28 mouse cellular contexts compared by ENCODE assay signal in the genomic region with DNA sequence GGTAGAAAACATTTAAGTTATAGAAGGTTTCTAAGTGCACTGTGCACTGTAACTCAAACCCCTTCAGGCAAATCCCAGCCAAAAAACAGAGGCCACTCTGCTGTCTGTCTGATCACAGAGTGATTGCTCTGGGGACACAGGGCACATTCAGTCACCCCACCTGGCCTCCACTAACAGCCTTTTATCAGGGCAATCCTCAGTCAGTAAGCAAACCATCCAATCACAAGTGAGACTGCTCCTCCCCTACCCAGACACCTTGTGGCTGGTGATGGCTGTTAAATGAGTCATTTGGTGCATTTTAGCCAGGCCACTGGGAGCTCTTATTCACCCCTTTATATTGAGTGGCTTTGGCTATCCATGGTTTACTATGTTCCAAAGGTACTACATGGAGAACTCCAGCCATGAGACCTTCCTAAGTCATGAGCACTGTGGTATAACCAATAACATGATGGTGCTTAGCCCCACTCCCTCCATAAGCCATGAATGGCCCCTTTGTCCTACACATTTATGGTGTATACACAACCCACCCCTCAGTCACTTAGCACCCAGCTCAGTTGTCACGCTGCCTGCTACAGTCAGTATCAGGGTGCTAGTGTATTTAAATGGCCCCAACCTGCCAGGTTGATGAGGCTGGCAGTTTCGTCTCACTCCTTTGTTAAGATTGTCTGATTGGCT.
DNase-seq lines count a peak whose midpoint lies in the region; ATAC-seq and TF ChIP-seq lines count a peak whose summit lies in the region.
"Had no signal": no experiment of that assay in that cellular context is flagged by ENCODE, and none has a peak within 500 bp of the region (broad histone marks: within the 10 kb centered on the region; RNA-seq: fewer than 3 reads in every experiment).

No protein-coding gene starts in this region.

- no peak overlapping the region for H3K4me2 ChIP-seq in stomach, embryonic 14.5 days (replicated peaks; ENCODE audit: low read depth, low read length)
- H3K4me2 ChIP-seq in stomach, postnatal 0 days (replicated peaks; ENCODE audit: low read depth), result no peak overlapping the region
- no peak overlapping the region for H3K4me2 ChIP-seq in limb, embryonic 13.5 days (replicated peaks)
- H3K4me2 ChIP-seq in stomach, embryonic 16.5 days (ENCODE audit: low read depth, low read length), result no peak overlapping the region
- H3K4me2 ChIP-seq: forebrain, embryonic 12.5 days; hindbrain, embryonic 13.5 days; liver, embryonic 15.5 days; lung, embryonic 14.5 days; midbrain, embryonic 15.5 days had no signal

- no peak for TF ChIP-seq EP300 in stomach, postnatal 0 days (optimal IDR thresholded peaks at IDR 0.05)

- no peaks in the 10 kb centered on the region for H3K36me3 ChIP-seq in stomach, embryonic 14.5 days (ENCODE audit: control insufficient read depth, insufficient read depth, low read length)
- no peaks in the 10 kb centered on the region for H3K36me3 ChIP-seq in stomach, postnatal 0 days (ENCODE audit: control insufficient read depth, insufficient read depth, low read length)
- H3K36me3 ChIP-seq in limb, embryonic 13.5 days, result no peaks in the 10 kb centered on the region
- no peaks in the 10 kb centered on the region for H3K36me3 ChIP-seq in stomach, embryonic 16.5 days (ENCODE audit: control insufficient read depth, insufficient read depth, low read length)
- H3K36me3 ChIP-seq in forebrain, embryonic 10.5 days (replicated peaks), result no peaks in the 10 kb centered on the region
- H3K36me3 ChIP-seq: forebrain, embryonic 12.5 days; hindbrain, embryonic 13.5 days; liver, embryonic 15.5 days; midbrain, embryonic 10.5 days; midbrain, embryonic 15.5 days had no signal

- H3K9ac ChIP-seq in stomach, embryonic 14.5 days (replicated peaks; ENCODE audit: low read depth, low read length), result no peak overlapping the region
- no peak overlapping the region for H3K9ac ChIP-seq in stomach, postnatal 0 days (ENCODE audit: low read length)
- 0 out of 2 replicates have a peak overlapping the region, but pooled peaks have one; percentile 31 for H3K9ac ChIP-seq in limb, embryonic 13.5 days
- H3K9ac ChIP-seq in stomach, embryonic 16.5 days (ENCODE audit: low read length), result no peak overlapping the region
- H3K9ac ChIP-seq: forebrain, embryonic 12.5 days; forebrain, postnatal 0 days; hindbrain, embryonic 13.5 days; liver, embryonic 15.5 days; lung, embryonic 14.5 days; midbrain, embryonic 15.5 days had no signal

- no peak for TF ChIP-seq CTCF in stomach, postnatal 0 days (IDR thresholded peaks at IDR 0.05; ENCODE audit: low read depth)

- peak; percentile 58 for ATAC-seq in stomach, embryonic 14.5 days (ENCODE audit: insufficient number of reproducible peaks, insufficient read depth, low FRiP score, low read depth)
- ATAC-seq in stomach, postnatal 0 days (ENCODE audit: low FRiP score, low TSS enrichment), result no peak
- peak; percentile 67 for ATAC-seq in limb, embryonic 13.5 days (ENCODE audit: low FRiP score, low read depth)
- peak; percentile 58; the same call in 1 of the 2 replicates for ATAC-seq in stomach, embryonic 16.5 days (ENCODE audit: insufficient read depth, low FRiP score)
- ATAC-seq: activated CD4-positive, CD25-positive, alpha-beta regulatory T cell, adult 4 months; forebrain, postnatal 0 days; midbrain, embryonic 15.5 days had no signal

- no peaks in the 10 kb centered on the region for H3K4me1 ChIP-seq in stomach, embryonic 14.5 days (ENCODE audit: control insufficient read depth, insufficient read depth, low read length)
- H3K4me1 ChIP-seq in stomach, postnatal 0 days (replicated peaks; ENCODE audit: control insufficient read depth, insufficient read depth), result no peaks in the 10 kb centered on the region
- peaks cover 71% of the 10 kb centered on the region for H3K4me1 ChIP-seq in limb, embryonic 13.5 days
- no peaks in the 10 kb centered on the region for H3K4me1 ChIP-seq in stomach, embryonic 16.5 days (ENCODE audit: control insufficient read depth, insufficient read depth, low read length)
- peaks cover 24% of the 10 kb centered on the region for H3K4me1 ChIP-seq in forebrain, embryonic 10.5 days

- H3K27ac ChIP-seq in stomach, embryonic 14.5 days (ENCODE audit: low read length), result no peak overlapping the region
- H3K27ac ChIP-seq in stomach, postnatal 0 days (replicated peaks), result no peak overlapping the region
- peak overlapping the region; percentile 58 for H3K27ac ChIP-seq in limb, embryonic 13.5 days
- H3K27ac ChIP-seq in stomach, embryonic 16.5 days (ENCODE audit: low read length), result no peak overlapping the region
- no peak overlapping the region for H3K27ac ChIP-seq in forebrain, embryonic 10.5 days
- H3K27ac ChIP-seq: forebrain, embryonic 12.5 days; hindbrain, embryonic 13.5 days; kidney, postnatal 0 days; left cerebral cortex, adult 2 months; liver, embryonic 15.5 days; midbrain, embryonic 10.5 days; midbrain, embryonic 15.5 days had no signal

- H3K27me3 ChIP-seq in stomach, embryonic 14.5 days (ENCODE audit: control insufficient read depth, insufficient read depth, low read length), result no peaks in the 10 kb centered on the region
- H3K27me3 ChIP-seq in stomach, postnatal 0 days (ENCODE audit: control insufficient read depth, insufficient read depth, low read length), result no peaks in the 10 kb centered on the region
- no peaks in the 10 kb centered on the region for H3K27me3 ChIP-seq in limb, embryonic 13.5 days
- no peaks in the 10 kb centered on the region for H3K27me3 ChIP-seq in stomach, embryonic 16.5 days (ENCODE audit: control insufficient read depth, insufficient read depth, low read length)
- no peaks in the 10 kb centered on the region for H3K27me3 ChIP-seq in forebrain, embryonic 10.5 days (ENCODE audit: poor library complexity, severe bottlenecking)
- H3K27me3 ChIP-seq: forebrain, embryonic 12.5 days; hindbrain, embryonic 13.5 days; liver, embryonic 15.5 days; midbrain, embryonic 15.5 days had no signal

- H3K9me3 ChIP-seq in stomach, embryonic 14.5 days (ENCODE audit: control insufficient read depth, low read depth, low read length), result no peaks in the 10 kb centered on the region
- no peaks in the 10 kb centered on the region for H3K9me3 ChIP-seq in stomach, postnatal 0 days (ENCODE audit: control insufficient read depth, low read length)
- H3K9me3 ChIP-seq in limb, embryonic 13.5 days, result no peaks in the 10 kb centered on the region
- no peaks in the 10 kb centered on the region for H3K9me3 ChIP-seq in stomach, embryonic 16.5 days (replicated peaks; ENCODE audit: control insufficient read depth, low read length)
- H3K9me3 ChIP-seq in forebrain, embryonic 10.5 days, result no peaks in the 10 kb centered on the region
- H3K9me3 ChIP-seq: forebrain, embryonic 12.5 days; hindbrain, embryonic 13.5 days; liver, embryonic 15.5 days; midbrain, embryonic 10.5 days; midbrain, embryonic 15.5 days had no signal

- WGBS in stomach, embryonic 14.5 days, result 39% methylated on average over 2 of the region's 2 CpGs
- 60% methylated on average over 2 of the region's 2 CpGs for WGBS in stomach, postnatal 0 days
- 41% methylated on average over 2 of the region's 2 CpGs for WGBS in limb, embryonic 13.5 days
- WGBS in stomach, embryonic 16.5 days, result 46% methylated on average over 2 of the region's 2 CpGs
- 67% methylated on average over 2 of the region's 2 CpGs for WGBS in forebrain, embryonic 10.5 days

- no peak overlapping the region for H3K4me3 ChIP-seq in stomach, embryonic 14.5 days (ENCODE audit: low read depth, low read length)
- H3K4me3 ChIP-seq in stomach, postnatal 0 days (ENCODE audit: low read depth, low read length), result no peak overlapping the region
- no peak overlapping the region for H3K4me3 ChIP-seq in limb, embryonic 13.5 days
- no peak overlapping the region for H3K4me3 ChIP-seq in stomach, embryonic 16.5 days (replicated peaks; ENCODE audit: low read length)
- no peak overlapping the region for H3K4me3 ChIP-seq in forebrain, embryonic 10.5 days
- H3K4me3 ChIP-seq: erythroblast, embryonic 14.5 days; forebrain, embryonic 12.5 days; hindbrain, embryonic 13.5 days; left cerebral cortex, adult 2 months; liver, embryonic 15.5 days; midbrain, embryonic 10.5 days; midbrain, embryonic 15.5 days had no signal

- no peak for DNase-seq in stomach, postnatal 0 days (ENCODE audit: low spot score)
- peak; percentile 27 for DNase-seq in NIH3T3 (ENCODE audit: low read depth)
- DNase-seq in cerebellum, adult 9-11 months, result no peak
- DNase-seq in gastrocnemius, postnatal 14 days, result no peak
- no peak for DNase-seq in forebrain, embryonic 10.5 days (ENCODE audit: extremely low spot score, low spot score)
- DNase-seq: adrenal gland, adult 2 months; adrenal gland, postnatal 36 days; cerebellum, adult 18-20 months; cerebellum, postnatal 14 days; forebrain, postnatal 0 days; heart, postnatal 4 days; kidney, adult 8-10 months; lung, embryonic 14.5 days; lung, postnatal 14 days; right cerebral cortex, postnatal 4 days; thymus, postnatal 4 days had no signal

- intact Hi-C loops in gastrocnemius, postnatal 14 days (cut with DNase I; ENCODE audit: low total_unique reads), result loop anchor here (10.0 kb wide), 1 partner anchor 76 kb away; no protein-coding TSS in a partner anchor
